Mouse (Mus musculus): ENCODE data around the gene Reps2. TPM values are rescaled to one million over a fixed set of nuclear protein-coding genes. Genes with fewer than 3 reads are reported as not detected.

Reps2 gene
- polyA plus RNA-seq, 1 experiment from 2014 or later = 1.2 TPM

DNA sequence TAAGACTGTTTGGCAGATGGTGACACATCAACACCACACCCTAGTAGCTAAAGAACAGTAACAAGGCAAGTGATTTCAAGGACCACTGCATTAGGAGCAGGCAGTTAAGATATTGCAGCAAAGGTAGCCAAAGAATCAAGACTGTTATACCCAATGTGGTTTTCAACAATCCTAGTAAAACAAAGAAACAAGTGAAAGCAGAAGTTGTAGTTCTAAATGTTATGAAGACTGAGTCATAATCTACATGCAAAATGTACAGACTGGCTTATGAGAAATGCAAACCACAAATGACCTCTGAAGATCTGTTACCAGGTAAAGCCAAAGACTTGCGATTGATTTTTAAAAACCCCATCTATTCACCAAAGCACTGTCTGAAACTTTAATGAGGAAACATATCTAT is 101.5 kb downstream of the Reps2 start:
- H3K4me2 ChIP-seq (ENCODE audit: low read depth, low read length, severe bottlenecking) = no peak overlapping the region
- H3K27me3 ChIP-seq (ENCODE audit: control insufficient read depth, insufficient read depth, low read length) = peaks cover 3% of the 10 kb centered on the region; the same call in 1 of the 2 replicates
- H3K4me1 ChIP-seq (replicated peaks; ENCODE audit: control insufficient read depth, insufficient read depth, low read length) = no peaks in the 10 kb centered on the region
- H3K36me3 ChIP-seq (ENCODE audit: control insufficient read depth, insufficient read depth, low read length) = no peaks in the 10 kb centered on the region
- no peaks in the 10 kb centered on the region for H3K9me3 ChIP-seq (ENCODE audit: control insufficient read depth, low read length)
- no peak overlapping the region for H3K27ac ChIP-seq (ENCODE audit: low read depth, low read length)
- 97% methylated on average over 1 of the region's 1 CpGs for WGBS
- H3K4me3 ChIP-seq (ENCODE audit: low read depth, low read length) = no peak overlapping the region
- ATAC-seq (replicated peaks; ENCODE audit: low FRiP score) (no peak), DNase-seq (ENCODE audit: low spot score) (no peak)
- H3K9ac ChIP-seq (ENCODE audit: low read length) = no peak overlapping the region

DNA sequence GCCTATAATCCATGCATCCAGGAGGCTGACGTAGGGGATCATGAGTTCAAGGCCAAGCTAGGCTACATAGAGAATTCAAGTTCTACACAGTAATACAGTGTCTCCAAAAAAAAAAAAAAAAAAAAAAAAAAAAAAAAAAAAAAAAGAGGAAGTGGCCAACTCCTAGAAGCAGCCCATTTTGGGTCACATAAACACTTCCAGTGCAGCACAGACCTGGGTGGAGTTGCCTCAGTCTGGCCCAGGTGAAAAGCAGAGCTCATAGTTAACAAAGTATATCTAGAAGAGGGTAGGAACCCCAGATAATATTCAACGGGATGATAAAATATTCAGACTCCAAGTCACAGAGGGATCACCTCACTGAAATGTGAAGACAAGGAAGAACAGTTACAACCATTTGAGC is 112.4 kb downstream of the Reps2 start:
- Histone ChIP-seq H3K4me2 (ENCODE audit: low read depth, low read length, severe bottlenecking) (no peak overlapping the region), H3K4me1 (replicated peaks; ENCODE audit: control insufficient read depth, insufficient read depth, low read length) (no peaks in the 10 kb centered on the region), H3K9me3 (ENCODE audit: control insufficient read depth, low read length) (no peaks in the 10 kb centered on the region), H3K36me3 (ENCODE audit: control insufficient read depth, insufficient read depth, low read length) (no peaks in the 10 kb centered on the region), H3K27me3 (ENCODE audit: control insufficient read depth, insufficient read depth, low read length) (peaks cover 4% of the 10 kb centered on the region), H3K27ac (ENCODE audit: low read depth, low read length) (no peak overlapping the region), H3K9ac (ENCODE audit: low read length) (no peak overlapping the region), H3K4me3 (ENCODE audit: low read depth, low read length) (no peak overlapping the region)
- ATAC-seq (replicated peaks; ENCODE audit: low FRiP score) (no peak), DNase-seq (ENCODE audit: low spot score) (no peak)
- 84% methylated on average over 2 of the region's 2 CpGs for WGBS

DNA sequence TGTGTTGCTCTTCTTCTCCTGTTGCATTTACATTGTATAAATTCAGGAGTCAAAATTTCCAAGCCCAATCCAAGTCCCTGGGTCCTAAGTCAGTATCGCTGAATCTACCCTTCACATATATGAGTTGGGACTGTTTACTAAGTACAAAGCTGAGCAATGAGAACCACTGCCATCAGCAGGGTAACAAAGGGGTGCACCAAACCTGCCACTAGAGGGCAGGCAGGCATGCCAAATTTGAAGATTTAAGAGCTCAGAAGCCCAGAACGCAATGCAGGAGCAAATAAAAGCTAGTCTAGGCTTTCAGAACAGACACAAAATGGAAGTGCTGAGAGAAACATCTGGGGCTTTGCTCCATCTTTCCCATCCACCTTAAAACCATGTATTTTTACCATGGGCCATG is 116.2 kb downstream of the Reps2 start:
- H3K9ac ChIP-seq (ENCODE audit: low read length) = no peak overlapping the region
- no peak overlapping the region for H3K4me3 ChIP-seq (ENCODE audit: low read depth, low read length)
- no peaks in the 10 kb centered on the region for H3K9me3 ChIP-seq (ENCODE audit: control insufficient read depth, low read length)
- no peaks in the 10 kb centered on the region for H3K36me3 ChIP-seq (ENCODE audit: control insufficient read depth, insufficient read depth, low read length)
- no peak overlapping the region for H3K27ac ChIP-seq (ENCODE audit: low read depth, low read length)
- H3K4me2 ChIP-seq (ENCODE audit: low read depth, low read length, severe bottlenecking) = no peak overlapping the region
- DNase-seq (ENCODE audit: low spot score) (peak; percentile 59), ATAC-seq (replicated peaks; ENCODE audit: low FRiP score) (0 out of 2 replicates have a peak, but pooled peaks have one; percentile 42)
- 43% methylated on average over 2 of the region's 2 CpGs for WGBS
- no peaks in the 10 kb centered on the region for H3K4me1 ChIP-seq (replicated peaks; ENCODE audit: control insufficient read depth, insufficient read depth, low read length)
- peaks cover 11% of the 10 kb centered on the region for H3K27me3 ChIP-seq (ENCODE audit: control insufficient read depth, insufficient read depth, low read length)

DNA sequence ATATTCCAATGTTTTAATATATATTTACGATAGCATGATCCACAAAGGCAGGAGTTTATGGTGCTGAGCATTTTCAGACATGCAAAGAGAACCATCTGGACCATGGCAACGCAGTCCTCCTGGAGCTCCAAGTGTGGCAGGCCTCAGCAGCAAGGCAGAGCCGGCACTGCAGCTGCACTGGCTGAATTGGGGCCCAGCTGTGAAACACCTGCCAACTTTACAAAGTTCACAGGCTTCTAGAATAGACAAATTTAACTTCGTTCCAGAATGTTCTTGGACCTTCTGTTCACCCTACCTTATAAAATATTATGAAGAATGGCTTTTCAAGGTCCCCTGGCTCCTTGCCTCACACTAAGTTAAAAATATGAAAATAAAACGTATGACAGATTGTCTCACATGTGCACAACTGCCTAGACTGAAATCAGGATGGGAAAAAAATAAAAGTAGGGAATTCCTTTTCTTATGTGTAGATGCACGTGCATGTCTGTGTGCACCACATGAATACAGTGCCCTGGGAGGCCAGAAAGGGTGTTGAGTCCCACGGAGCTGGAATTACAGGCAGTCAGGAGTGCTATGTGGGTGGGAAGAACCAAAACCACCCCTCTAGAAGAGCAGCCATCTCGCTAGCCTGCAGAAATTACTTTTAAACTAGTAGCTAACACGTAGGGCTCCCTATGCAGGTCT is 121.5 kb downstream of the Reps2 start:
- H3K9ac ChIP-seq (ENCODE audit: low read length) = no peak overlapping the region
- no peaks in the 10 kb centered on the region for H3K36me3 ChIP-seq (ENCODE audit: control insufficient read depth, insufficient read depth, low read length)
- H3K27ac ChIP-seq (ENCODE audit: low read depth, low read length) = no peak overlapping the region
- whole genome bisulfite sequencing = 60% methylated on average over 9 of the region's 9 CpGs
- ATAC-seq (replicated peaks; ENCODE audit: low FRiP score) (no peak), DNase-seq (ENCODE audit: low spot score) (no peak)
- H3K4me2 ChIP-seq (ENCODE audit: low read depth, low read length, severe bottlenecking) = no peak overlapping the region
- H3K4me3 ChIP-seq (ENCODE audit: low read depth, low read length) = no peak overlapping the region
- no peaks in the 10 kb centered on the region for H3K4me1 ChIP-seq (replicated peaks; ENCODE audit: control insufficient read depth, insufficient read depth, low read length)
- H3K9me3 ChIP-seq (ENCODE audit: control insufficient read depth, low read length) = no peaks in the 10 kb centered on the region
- peaks cover 12% of the 10 kb centered on the region for H3K27me3 ChIP-seq (ENCODE audit: control insufficient read depth, insufficient read depth, low read length)

DNA sequence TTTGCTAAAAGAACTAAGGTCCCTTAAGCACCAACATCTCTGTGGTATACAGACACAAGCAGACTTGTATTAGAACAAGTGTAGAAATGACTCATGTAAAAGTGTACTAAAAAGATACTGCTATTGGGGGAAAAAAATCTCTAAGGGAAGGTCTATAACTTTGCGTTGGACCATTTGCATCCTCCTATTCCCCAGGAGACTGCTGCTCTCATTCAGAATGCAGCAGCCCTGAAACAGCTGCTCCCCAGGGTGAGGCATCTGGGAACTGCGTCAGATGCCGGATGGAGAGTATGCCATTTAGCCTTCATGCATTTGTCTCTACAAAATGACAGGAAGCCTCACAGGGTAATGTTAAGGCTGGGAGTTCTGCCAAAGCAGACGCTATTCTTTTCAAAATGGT is 122.3 kb downstream of the Reps2 start:
- no peak overlapping the region for H3K4me3 ChIP-seq (ENCODE audit: low read depth, low read length)
- no peak for DNase-seq (ENCODE audit: low spot score)
- H3K4me1 ChIP-seq (replicated peaks; ENCODE audit: control insufficient read depth, insufficient read depth, low read length) = no peaks in the 10 kb centered on the region
- H3K9ac ChIP-seq (ENCODE audit: low read length) = no peak overlapping the region
- ATAC-seq (replicated peaks; ENCODE audit: low FRiP score) = no peak
- WGBS = 49% methylated on average over 4 of the region's 4 CpGs
- no peaks in the 10 kb centered on the region for H3K9me3 ChIP-seq (ENCODE audit: control insufficient read depth, low read length)
- peaks cover 12% of the 10 kb centered on the region for H3K27me3 ChIP-seq (ENCODE audit: control insufficient read depth, insufficient read depth, low read length)
- no peak overlapping the region for H3K4me2 ChIP-seq (ENCODE audit: low read depth, low read length, severe bottlenecking)
- H3K27ac ChIP-seq (ENCODE audit: low read depth, low read length) = no peak overlapping the region
- no peaks in the 10 kb centered on the region for H3K36me3 ChIP-seq (ENCODE audit: control insufficient read depth, insufficient read depth, low read length)

DNA sequence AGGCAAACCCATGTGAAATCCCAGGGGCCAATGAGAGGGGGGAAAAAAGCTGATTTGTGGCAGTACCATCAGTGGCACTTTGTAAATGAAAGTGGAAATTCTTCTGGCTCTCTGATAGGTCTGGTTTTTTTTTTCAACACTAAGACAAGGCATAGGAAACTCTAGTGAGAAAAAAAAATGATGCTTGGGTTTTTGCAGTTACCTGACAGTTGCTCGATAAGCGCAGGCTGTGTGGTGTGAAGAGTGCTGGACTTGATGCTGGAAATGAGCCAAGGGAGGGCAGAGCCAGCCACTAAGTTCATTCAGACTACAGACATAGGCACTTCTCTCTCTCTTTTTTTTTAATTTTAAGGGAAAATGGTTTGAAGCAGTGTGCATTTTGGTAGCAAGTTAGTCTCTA is 123.1 kb downstream of the Reps2 start:
- no peak overlapping the region for H3K4me3 ChIP-seq (ENCODE audit: low read depth, low read length)
- peaks cover 12% of the 10 kb centered on the region for H3K27me3 ChIP-seq (ENCODE audit: control insufficient read depth, insufficient read depth, low read length)
- ATAC-seq (replicated peaks; ENCODE audit: low FRiP score) (no peak), DNase-seq (ENCODE audit: low spot score) (no peak)
- no peaks in the 10 kb centered on the region for H3K9me3 ChIP-seq (ENCODE audit: control insufficient read depth, low read length)
- 85% methylated on average over 2 of the region's 2 CpGs for WGBS
- H3K9ac ChIP-seq (ENCODE audit: low read length) = no peak overlapping the region
- H3K27ac ChIP-seq (ENCODE audit: low read depth, low read length) = no peak overlapping the region
- H3K36me3 ChIP-seq (ENCODE audit: control insufficient read depth, insufficient read depth, low read length) = no peaks in the 10 kb centered on the region
- H3K4me2 ChIP-seq (ENCODE audit: low read depth, low read length, severe bottlenecking) = no peak overlapping the region
- no peaks in the 10 kb centered on the region for H3K4me1 ChIP-seq (replicated peaks; ENCODE audit: control insufficient read depth, insufficient read depth, low read length)

DNA sequence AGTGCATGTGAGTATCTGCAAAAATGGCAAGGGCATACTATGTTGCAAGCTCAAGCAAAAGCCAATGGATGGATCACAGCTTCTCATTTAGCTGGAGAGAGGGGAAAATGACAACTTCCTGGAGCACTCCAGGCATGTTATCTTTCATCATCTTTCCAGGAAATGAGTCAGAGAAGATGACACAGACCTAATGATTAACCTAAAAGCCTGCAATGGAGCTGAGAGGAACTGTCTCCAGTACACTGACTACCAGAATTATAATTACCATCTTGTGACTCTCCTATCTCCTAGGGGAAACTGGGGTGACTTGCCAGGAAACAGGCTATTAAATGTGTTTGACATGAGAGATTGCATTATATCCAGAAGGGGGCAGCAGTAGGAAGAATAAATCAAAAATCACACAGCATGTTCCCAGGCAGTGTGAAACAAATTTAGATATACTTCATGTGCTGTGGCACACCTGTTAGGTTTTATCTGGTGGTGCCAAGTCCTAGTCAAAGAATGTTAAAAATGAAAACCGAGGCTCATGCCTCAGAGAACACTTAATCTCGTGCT is 132.9 kb downstream of the Reps2 start:
- Histone ChIP-seq H3K4me3 (ENCODE audit: low read depth, low read length) (no peak overlapping the region), H3K4me1 (replicated peaks; ENCODE audit: control insufficient read depth, insufficient read depth, low read length) (no peaks in the 10 kb centered on the region), H3K36me3 (ENCODE audit: control insufficient read depth, insufficient read depth, low read length) (no peaks in the 10 kb centered on the region), H3K9me3 (ENCODE audit: control insufficient read depth, low read length) (no peaks in the 10 kb centered on the region), H3K27me3 (ENCODE audit: control insufficient read depth, insufficient read depth, low read length) (peaks cover 11% of the 10 kb centered on the region), H3K27ac (ENCODE audit: low read depth, low read length) (no peak overlapping the region), H3K9ac (ENCODE audit: low read length) (no peak overlapping the region), H3K4me2 (ENCODE audit: low read depth, low read length, severe bottlenecking) (no peak overlapping the region)
- WGBS = 79% methylated on average over 2 of the region's 2 CpGs
- no peak for DNase-seq (ENCODE audit: low spot score)
- no peak for ATAC-seq (replicated peaks; ENCODE audit: low FRiP score)

DNA sequence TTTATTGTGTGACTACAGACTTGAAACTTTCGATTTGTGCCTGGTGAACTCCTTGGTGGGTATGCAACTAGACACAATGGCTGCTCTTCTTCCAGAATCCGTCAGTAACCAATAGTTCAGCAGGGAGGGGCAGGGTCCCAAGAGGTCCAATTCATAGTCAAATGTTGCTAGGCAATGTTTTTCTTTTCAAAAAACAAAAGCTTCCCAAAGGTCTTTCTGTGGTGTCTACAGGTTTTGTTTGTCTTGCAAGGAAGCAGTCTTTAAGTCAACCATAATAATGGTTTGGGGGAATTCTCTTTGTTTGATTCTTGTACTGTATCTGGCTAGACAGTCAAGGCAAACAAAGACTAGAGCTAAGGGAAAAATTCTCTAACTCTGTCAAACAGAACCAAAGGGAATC is 138.3 kb downstream of the Reps2 start:
- 34% methylated on average over 2 of the region's 2 CpGs for WGBS
- DNase-seq (ENCODE audit: low spot score) = no peak

DNA sequence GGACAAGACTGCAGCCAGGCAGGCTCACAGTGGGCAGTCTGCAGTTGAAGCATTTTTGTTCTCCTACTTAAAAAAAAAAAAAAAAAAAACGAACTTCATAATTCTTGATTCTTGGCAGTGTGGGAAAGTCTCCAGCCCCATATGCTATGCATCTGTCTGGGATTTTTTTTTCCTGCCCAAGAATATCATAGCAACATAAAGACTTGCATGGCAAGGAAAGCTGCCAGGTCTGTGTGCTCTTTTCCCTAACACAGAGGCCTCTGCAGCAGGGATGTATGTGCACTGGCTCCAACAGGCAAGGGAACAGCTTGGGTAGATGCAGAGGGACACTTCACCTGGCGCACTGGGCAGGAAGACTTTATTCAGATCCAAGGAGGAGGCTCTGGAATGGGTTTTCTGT is 140.0 kb downstream of the Reps2 start:
- Histone ChIP-seq H3K4me3 (ENCODE audit: low read depth, low read length) (no peak overlapping the region), H3K36me3 (ENCODE audit: control insufficient read depth, insufficient read depth, low read length) (no peaks in the 10 kb centered on the region), H3K27me3 (ENCODE audit: control insufficient read depth, insufficient read depth, low read length) (peaks cover 5% of the 10 kb centered on the region; the same call in 1 of the 2 replicates), H3K9me3 (ENCODE audit: control insufficient read depth, low read length) (no peaks in the 10 kb centered on the region), H3K9ac (ENCODE audit: low read length) (no peak overlapping the region), H3K4me2 (ENCODE audit: low read depth, low read length, severe bottlenecking) (no peak overlapping the region), H3K4me1 (replicated peaks; ENCODE audit: control insufficient read depth, insufficient read depth, low read length) (no peaks in the 10 kb centered on the region), H3K27ac (ENCODE audit: low read depth, low read length) (no peak overlapping the region)
- ATAC-seq (replicated peaks; ENCODE audit: low FRiP score) (no peak), DNase-seq (ENCODE audit: low spot score) (no peak)
- WGBS = 62% methylated on average over 2 of the region's 2 CpGs

More for the DNA sequence above, 138.3 kb downstream of the Reps2 start:
- peaks cover 10% of the 10 kb centered on the region for H3K27me3 ChIP-seq (ENCODE audit: control insufficient read depth, insufficient read depth, low read length)
- no peaks in the 10 kb centered on the region for H3K9me3 ChIP-seq (ENCODE audit: control insufficient read depth, low read length)
- no peak overlapping the region for H3K4me3 ChIP-seq (ENCODE audit: low read depth, low read length)
- no peak overlapping the region for H3K27ac ChIP-seq (ENCODE audit: low read depth, low read length)
- H3K4me1 ChIP-seq (replicated peaks; ENCODE audit: control insufficient read depth, insufficient read depth, low read length) = no peaks in the 10 kb centered on the region
- H3K36me3 ChIP-seq (ENCODE audit: control insufficient read depth, insufficient read depth, low read length) = no peaks in the 10 kb centered on the region
- no peak overlapping the region for H3K4me2 ChIP-seq (ENCODE audit: low read depth, low read length, severe bottlenecking)
- ATAC-seq (replicated peaks; ENCODE audit: low FRiP score) = no peak
- no peak overlapping the region for H3K9ac ChIP-seq (ENCODE audit: low read length)
